Mouse (Mus musculus) lung, embryonic 16.5 days (tissue): ENCODE results near the gene Amer2. TPM values are rescaled to one million over a fixed set of nuclear protein-coding genes. Genes with fewer than 3 reads are reported as not detected.
A peak's percentile ranks its signal among the peaks of the same experiment; 100 is the strongest.

ENCODE experiments used
- ATAC-seq: fragments of 200-750 bp; cut with Nextera tagmentation; 2 replicates; pipeline ENCODE4 v1.8.0; 2017; ENCODE audit warnings: low read depth, mild to moderate bottlenecking, moderate library complexity
- H3K27ac ChIP-seq: fragments of 300-500 bp; sonication (generic); 2 replicates; pipeline ENCODE4 v1.5.1; 2014; ENCODE audit warnings: mild to moderate bottlenecking, control low read depth, low read length
- H3K27me3 ChIP-seq: fragments of 300-500 bp; sonication (generic); 2 replicates; pipeline ENCODE4 v1.6.1; 2014; ENCODE audit warnings: low read depth, low read length, mixed read lengths; ENCODE audit not compliant: control insufficient read depth, insufficient read depth
- H3K36me3 ChIP-seq: fragments of 300-500 bp; sonication (generic); 2 replicates; pipeline ENCODE4 v1.6.1; 2014; ENCODE audit warnings: low read length; ENCODE audit not compliant: control insufficient read depth, insufficient read depth
- H3K4me1 ChIP-seq: fragments of 300-500 bp; sonication (generic); replicated peaks from 2 replicates; pipeline ENCODE4 v1.6.1; 2014; ENCODE audit warnings: low read length, mixed read lengths; ENCODE audit not compliant: control insufficient read depth, insufficient read depth
- H3K4me2 ChIP-seq: fragments of 300-500 bp; sonication (generic); 2 replicates; pipeline ENCODE4 v1.6.1; 2014; ENCODE audit warnings: low read depth, low read length, control low read depth
- H3K4me3 ChIP-seq: fragments of 300-500 bp; sonication (generic); 2 replicates; pipeline ENCODE4 v1.5.1; 2014; ENCODE audit warnings: mild to moderate bottlenecking, low read length, control low read depth
- H3K9ac ChIP-seq: fragments of 300-500 bp; sonication (generic); 2 replicates; pipeline ENCODE4 v1.6.1; 2014; ENCODE audit warnings: low read length, control low read depth
- H3K9me3 ChIP-seq: fragments of 300-500 bp; sonication (generic); 2 replicates; pipeline ENCODE4 v1.6.1; 2016; ENCODE audit warnings: low read length; ENCODE audit not compliant: control insufficient read depth
- WGBS: fragments of 180-500 bp; shearing (Covaris S2); extraction: QIAGEN DNeasy Blood & Tissue Kit; methylation state at CpG from one replicate; pipeline ENCODE4 v1.1.7; 2014; 5-methylcytosine and 5-hydroxymethylcytosine counted together
- polyA plus RNA-seq: library from polyadenylated mRNA; unstranded; fragments of >200 nt; fragmentation: Nextera tagmentation; extraction: Ambion mirVana; gene quantifications from 2 replicates; pipeline ENCODE4 v1.2.1, GENCODE M21; 2015

Gene Amer2
- polyA plus RNA-seq, 1 experiment from 2014 or later: 0.82 TPM

GRCm38 (mm10) chr14:60406543-60406942 is 33.5 kb downstream of the Amer2 start:
- Histone ChIP-seq H3K27me3 (no peaks in the 10 kb centered on the region), H3K4me2 (no peak overlapping the region), H3K36me3 (no peaks in the 10 kb centered on the region), H3K4me1 (peaks cover 7% of the 10 kb centered on the region; the same call in 1 of the 2 replicates), H3K4me3 (no peak overlapping the region), H3K9me3 (no peaks in the 10 kb centered on the region), H3K27ac (no peak overlapping the region), H3K9ac (no peak overlapping the region)
- ATAC-seq: no peak
- 83% methylated on average over 5 of the region's 5 CpGs for WGBS

GRCm38 (mm10) chr14:60407319-60407718 is 34.3 kb downstream of the Amer2 start:
- Histone ChIP-seq H3K9me3 (no peaks in the 10 kb centered on the region), H3K4me2 (no peak overlapping the region), H3K36me3 (no peaks in the 10 kb centered on the region), H3K27me3 (no peaks in the 10 kb centered on the region), H3K4me3 (no peak overlapping the region), H3K27ac (no peak overlapping the region), H3K9ac (no peak overlapping the region), H3K4me1 (peaks cover 7% of the 10 kb centered on the region; the same call in 1 of the 2 replicates)
- peak; percentile 58 for ATAC-seq
- WGBS: 50% methylated on average over 9 of the region's 9 CpGs

GRCm38 (mm10) chr14:60409702-60410491 is 36.8 kb downstream of the Amer2 start:
- no peak for ATAC-seq
- 15% methylated on average over 12 of the region's 12 CpGs for WGBS

GRCm38 (mm10) chr14:60411229-60411628 is 38.2 kb downstream of the Amer2 start:
- Histone ChIP-seq H3K4me2 (no peak overlapping the region), H3K4me1 (peaks cover 17% of the 10 kb centered on the region; the same call in 1 of the 2 replicates), H3K9ac (no peak overlapping the region), H3K27ac (no peak overlapping the region), H3K27me3 (no peaks in the 10 kb centered on the region), H3K9me3 (no peaks in the 10 kb centered on the region), H3K4me3 (no peak overlapping the region), H3K36me3 (no peaks in the 10 kb centered on the region)
- WGBS: 77% methylated on average over 6 of the region's 6 CpGs
- ATAC-seq: no peak

More at GRCm38 (mm10) chr14:60409702-60410491, 36.8 kb downstream of the Amer2 start:
- Histone ChIP-seq H3K9me3 (no peaks in the 10 kb centered on the region), H3K4me3 (no peak overlapping the region), H3K9ac (no peak overlapping the region), H3K36me3 (no peaks in the 10 kb centered on the region), H3K27me3 (no peaks in the 10 kb centered on the region), H3K27ac (no peak overlapping the region), H3K4me2 (no peak overlapping the region), H3K4me1 (peaks cover 14% of the 10 kb centered on the region; the same call in 1 of the 2 replicates)

GRCm38 (mm10) chr14:60414691-60415090 is 41.6 kb downstream of the Amer2 start:
- Histone ChIP-seq H3K4me2 (peak overlapping the region; percentile 34), H3K9me3 (no peaks in the 10 kb centered on the region), H3K36me3 (no peaks in the 10 kb centered on the region), H3K27me3 (no peaks in the 10 kb centered on the region), H3K27ac (peak overlapping the region; percentile 58), H3K4me1 (peaks cover 13% of the 10 kb centered on the region; the same call in 1 of the 2 replicates), H3K9ac (no peak overlapping the region), H3K4me3 (0 out of 2 replicates have a peak overlapping the region, but pooled peaks have one; percentile 6)
- WGBS: 40% methylated on average over 8 of the region's 8 CpGs
- ATAC-seq: peak; percentile 93

GRCm38 (mm10) chr14:60417924-60418323 is 44.9 kb downstream of the Amer2 start:
- Histone ChIP-seq H3K27me3 (no peaks in the 10 kb centered on the region), H3K4me1 (peaks cover 10% of the 10 kb centered on the region; the same call in 1 of the 2 replicates), H3K27ac (no peak overlapping the region), H3K9ac (no peak overlapping the region), H3K4me3 (no peak overlapping the region), H3K36me3 (no peaks in the 10 kb centered on the region), H3K9me3 (no peaks in the 10 kb centered on the region), H3K4me2 (no peak overlapping the region)
- ATAC-seq: no peak
- 69% methylated on average over 5 of the region's 5 CpGs for WGBS

GRCm38 (mm10) chr14:60422920-60423319 is 49.9 kb downstream of the Amer2 start:
- Histone ChIP-seq H3K36me3 (no peaks in the 10 kb centered on the region), H3K9me3 (no peaks in the 10 kb centered on the region), H3K9ac (no peak overlapping the region), H3K4me1 (no peaks in the 10 kb centered on the region), H3K4me3 (no peak overlapping the region), H3K4me2 (no peak overlapping the region), H3K27me3 (no peaks in the 10 kb centered on the region), H3K27ac (no peak overlapping the region)
- ATAC-seq: no peak
- WGBS: 97% methylated on average over 2 of the region's 2 CpGs

GRCm38 (mm10) chr14:60424174-60424573 is 51.1 kb downstream of the Amer2 start:
- Histone ChIP-seq H3K4me3 (no peak overlapping the region), H3K9ac (no peak overlapping the region), H3K4me2 (no peak overlapping the region), H3K9me3 (no peaks in the 10 kb centered on the region), H3K4me1 (no peaks in the 10 kb centered on the region), H3K27me3 (no peaks in the 10 kb centered on the region), H3K27ac (no peak overlapping the region), H3K36me3 (no peaks in the 10 kb centered on the region)
- 53% methylated on average over 3 of the region's 3 CpGs for WGBS
- no peak for ATAC-seq

- ATAC-seq: no peak
- WGBS: 80% methylated on average over 7 of the region's 7 CpGs
These were observed 52.5 kb downstream of the Amer2 start for GRCm38 (mm10) chr14:60425553-60425952.

More at GRCm38 (mm10) chr14:60425553-60425952, 52.5 kb downstream of the Amer2 start:
- Histone ChIP-seq H3K27ac (no peak overlapping the region), H3K9me3 (no peaks in the 10 kb centered on the region), H3K4me2 (no peak overlapping the region), H3K9ac (no peak overlapping the region), H3K27me3 (no peaks in the 10 kb centered on the region), H3K36me3 (no peaks in the 10 kb centered on the region), H3K4me3 (no peak overlapping the region), H3K4me1 (no peaks in the 10 kb centered on the region)
